Mouse (Mus musculus): Measurements from ENCODE around the gene Gm15262.
"Not testable (repeated sequence)": the region's sequence is repeated elsewhere in the genome, so short reads cannot be mapped to it uniquely, and the experiment has no call there.

Gm15262 gene

GRCm38 (mm10) chrX:161287156-161287555 is at the start of gene Gm15262:
Gene Gm15262, plus strand, starts transcription at chrX:161287456.
- not testable (repeated sequence) for DNase-seq (ENCODE audit: extremely low read depth, insufficient read length, low spot score)

- no peak for DNase-seq (ENCODE audit: extremely low read depth, insufficient read length, low spot score)
Measured at GRCm38 (mm10) chrX:161308131-161308530, 20.9 kb downstream of the Gm15262 start.

- DNase-seq (ENCODE audit: extremely low read depth, insufficient read length, low spot score), result no peak
Measured at GRCm38 (mm10) chrX:161316443-161316842, 29.2 kb downstream of the Gm15262 start.

GRCm38 (mm10) chrX:161370927-161371326 is 83.7 kb downstream of the Gm15262 start:
- no peak for DNase-seq (ENCODE audit: extremely low read depth, insufficient read length, low spot score)

GRCm38 (mm10) chrX:161371461-161371860 is 84.2 kb downstream of the Gm15262 start:
- DNase-seq (ENCODE audit: extremely low read depth, insufficient read length, low spot score), result no peak

- DNase-seq (ENCODE audit: extremely low read depth, insufficient read length, low spot score), result no peak
Measured at GRCm38 (mm10) chrX:161375568-161375967, 88.3 kb downstream of the Gm15262 start.

GRCm38 (mm10) chrX:161385791-161386190 is 98.5 kb downstream of the Gm15262 start:
- DNase-seq (ENCODE audit: extremely low read depth, insufficient read length, low spot score), result no peak

GRCm38 (mm10) chrX:161387942-161388341 is 100.7 kb downstream of the Gm15262 start:
- DNase-seq (ENCODE audit: extremely low read depth, insufficient read length, low spot score), result no peak

- DNase-seq (ENCODE audit: extremely low read depth, insufficient read length, low spot score), result peak; percentile 5
Measured at GRCm38 (mm10) chrX:161399110-161399509, 111.9 kb downstream of the Gm15262 start.

GRCm38 (mm10) chrX:161411151-161411550 is 123.9 kb downstream of the Gm15262 start:
- no peak for DNase-seq (ENCODE audit: extremely low read depth, insufficient read length, low spot score)
